Mouse (Mus musculus) small intestine, adult 2 months (tissue): ENCODE data around the gene Ift43. TPM values are rescaled to one million over a fixed set of nuclear protein-coding genes. Genes with fewer than 3 reads are reported as not detected.

ENCODE experiments used
- H3K27ac ChIP-seq: fragments of 200-500 bp; 2 replicates; pipeline ENCODE4 v1.5.1; 2012; ENCODE audit warnings: low read depth, low read length, control low read depth, inconsistent platforms; ENCODE audit not compliant: insufficient read depth
- H3K27me3 ChIP-seq: fragments of 200-500 bp; 2 replicates; pipeline ENCODE4 v1.6.1; 2012; ENCODE audit warnings: mild to moderate bottlenecking, moderate library complexity, low read length, inconsistent platforms; ENCODE audit not compliant: control insufficient read depth, insufficient read depth
- H3K36me3 ChIP-seq: fragments of 200-500 bp; 2 replicates; pipeline ENCODE4 v1.6.1; 2012; ENCODE audit warnings: mild to moderate bottlenecking, low read length, control low read depth, inconsistent platforms; ENCODE audit not compliant: control insufficient read depth, insufficient read depth
- H3K4me1 ChIP-seq: fragments of 200-500 bp; 2 replicates; pipeline ENCODE4 v1.6.1; 2012; ENCODE audit warnings: low read length, inconsistent platforms, mixed read lengths; ENCODE audit not compliant: control insufficient read depth, insufficient read depth, insufficient read length
- H3K4me3 ChIP-seq: fragments of 200-500 bp; 2 replicates; pipeline ENCODE4 v1.5.1; 2012; ENCODE audit warnings: low read depth, mild to moderate bottlenecking, control low read depth, inconsistent platforms, low read length, moderate library complexity
- CTCF ChIP-seq: fragments of 200-500 bp; IDR thresholded peaks from 2 replicates; pipeline ENCODE4 v1.5.1; 2012; ENCODE audit warnings: low read depth, mild to moderate bottlenecking, control low read depth, inconsistent platforms, low read length, moderate library complexity, mixed read lengths; ENCODE audit not compliant: insufficient replicate concordance, insufficient read length; ENCODE audit errors: extremely low read depth
- POLR2A ChIP-seq: fragments of 200-500 bp; IDR thresholded peaks from 2 replicates; pipeline ENCODE4 v1.6.1; 2012; ENCODE audit warnings: low read depth, mild to moderate bottlenecking, control low read depth, inconsistent platforms, low read length, moderate library complexity
- WGBS: fragments of 180-500 bp; shearing (Covaris S2); methylation state at CpG from one replicate; pipeline ENCODE4 v1.1.7; 2018; 5-methylcytosine and 5-hydroxymethylcytosine counted together
- polyA plus RNA-seq: library from polyadenylated mRNA; depleted of rRNA; stranded (reverse); fragments of >200 nt; gene quantifications from 2 replicates; pipeline ENCODE4 v1.2.3, GENCODE M21; 2012

Gene Ift43
- polyA plus RNA-seq, 1 experiment: 15.2 TPM

DNA sequence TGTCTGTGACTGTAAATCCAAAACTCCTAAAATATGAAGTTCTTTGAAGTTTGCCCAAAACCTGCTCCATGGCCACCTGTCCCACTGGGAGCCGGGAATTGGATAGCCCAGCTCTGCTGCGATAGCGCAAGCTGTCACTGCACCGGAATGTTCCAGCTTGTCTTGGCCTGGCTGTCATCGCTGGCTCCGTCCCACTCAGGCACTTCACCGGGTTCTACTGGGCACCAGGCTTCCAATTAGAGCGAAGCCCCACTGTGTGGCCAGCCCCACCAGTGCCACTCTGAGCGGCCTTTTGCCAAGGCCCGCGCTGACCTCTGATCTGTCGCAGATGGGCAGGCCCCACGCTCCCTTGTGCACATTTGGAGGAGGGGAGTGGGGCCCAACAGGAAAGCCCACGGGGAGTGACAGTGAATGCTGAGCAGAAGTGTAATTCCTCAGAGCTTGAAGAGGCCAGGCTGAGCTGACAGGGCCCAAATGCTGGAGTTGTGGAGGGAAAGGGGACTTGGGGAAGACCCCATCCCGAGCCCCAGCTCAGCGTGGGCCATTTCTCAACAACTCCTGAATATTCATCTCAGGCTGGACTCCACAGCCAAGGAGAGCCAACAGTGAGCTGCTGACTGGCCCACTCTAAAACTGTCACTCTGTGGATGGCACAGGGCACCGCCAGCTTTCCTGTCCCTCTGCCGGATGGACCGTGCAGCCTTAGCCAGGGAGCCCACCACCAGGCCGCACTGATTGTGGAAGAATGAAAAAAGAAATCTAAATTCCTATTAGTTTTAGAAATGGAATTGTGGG, 76.5 kb downstream of the Ift43 start:
- no peak overlapping the region for H3K4me3 ChIP-seq
- WGBS: 92% methylated on average over 20 of the region's 20 CpGs
- TF ChIP-seq POLR2A (no peak), CTCF (no peak)
- no peak overlapping the region for H3K27ac ChIP-seq
- no peaks in the 10 kb centered on the region for H3K27me3 ChIP-seq
- no peaks in the 10 kb centered on the region for H3K4me1 ChIP-seq
- no peaks in the 10 kb centered on the region for H3K36me3 ChIP-seq

- H3K27ac ChIP-seq: no peak overlapping the region
- TF ChIP-seq POLR2A (no peak), CTCF (no peak)
- no peaks in the 10 kb centered on the region for H3K4me1 ChIP-seq
- H3K4me3 ChIP-seq: no peak overlapping the region
- H3K36me3 ChIP-seq: no peaks in the 10 kb centered on the region
- WGBS: 91% methylated on average over 6 of the region's 6 CpGs
- H3K27me3 ChIP-seq: no peaks in the 10 kb centered on the region
Observed at GRCm38 (mm10) chr12:86161436-86161835, 79.1 kb downstream of the Ift43 start.

DNA sequence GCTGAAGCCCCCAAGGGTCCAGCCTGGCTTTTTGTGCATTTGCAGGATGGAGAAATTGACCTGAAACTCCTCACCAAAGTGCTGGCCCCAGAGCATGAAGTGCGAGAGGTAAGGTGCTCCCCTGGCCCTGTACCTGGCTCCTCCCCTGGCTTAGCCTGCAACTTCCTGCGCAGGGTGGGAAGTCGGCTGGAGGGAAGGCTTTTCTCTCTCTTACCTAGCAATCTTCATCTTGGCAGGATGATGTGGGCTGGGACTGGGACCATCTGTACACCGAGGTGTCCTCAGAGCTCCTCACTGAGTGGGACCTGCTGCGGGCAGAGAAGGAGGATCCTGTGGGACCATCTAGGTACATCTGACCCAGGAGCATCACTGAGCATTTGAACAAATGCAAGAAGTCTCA, 79.6 kb downstream of the Ift43 start:
- Histone ChIP-seq H3K36me3 (no peaks in the 10 kb centered on the region), H3K27ac (no peak overlapping the region), H3K27me3 (no peaks in the 10 kb centered on the region), H3K4me3 (no peak overlapping the region), H3K4me1 (no peaks in the 10 kb centered on the region)
- TF ChIP-seq POLR2A: no peak
- TF ChIP-seq CTCF: no peak
- 88% methylated on average over 5 of the region's 5 CpGs for WGBS

DNA sequence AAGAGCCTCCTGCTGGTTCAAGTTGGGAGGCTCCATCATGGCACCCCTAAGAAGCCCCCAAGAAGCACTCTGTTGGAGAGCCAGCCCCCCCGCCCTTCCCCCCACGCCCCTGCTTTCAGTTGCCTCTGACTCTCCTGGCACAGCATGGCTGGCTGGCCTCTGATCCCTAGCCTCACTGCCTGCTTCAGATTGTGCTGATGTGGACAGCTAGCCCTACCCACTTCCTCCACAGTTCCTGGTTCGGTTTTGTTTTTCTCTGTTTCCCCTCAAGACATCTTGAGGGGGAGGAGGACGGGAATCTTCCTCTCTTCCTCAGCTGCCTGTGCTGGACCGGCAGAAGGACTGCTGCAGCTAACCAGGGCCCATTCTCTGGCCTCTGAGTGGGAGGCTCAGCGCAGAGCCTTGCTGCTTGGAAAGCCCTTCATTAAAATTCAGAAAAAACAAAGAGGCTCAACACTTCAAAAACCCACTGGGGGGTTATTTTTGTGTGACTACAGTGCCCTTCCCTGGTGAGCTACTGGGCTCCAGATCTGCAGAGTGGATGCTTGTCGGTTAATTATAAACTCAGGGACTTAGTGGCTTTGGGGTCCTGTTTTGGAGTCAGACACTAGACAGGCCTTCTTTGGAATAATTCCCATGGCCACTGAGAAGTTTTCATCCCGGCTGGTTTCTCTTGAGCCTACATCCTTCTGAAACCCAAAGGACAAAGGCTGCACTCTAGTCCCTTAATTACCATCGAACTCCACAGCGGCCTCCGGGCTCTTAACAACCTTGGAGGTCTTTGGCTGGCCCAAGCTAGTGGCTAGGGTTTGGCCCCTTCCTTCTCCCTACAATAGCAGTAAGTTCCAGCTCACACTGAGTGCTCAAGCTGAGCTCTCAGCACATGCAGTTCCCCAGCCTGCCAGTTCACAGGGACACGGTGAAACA, 80.8 kb downstream of the Ift43 start:
- no peak for TF ChIP-seq CTCF
- no peak for TF ChIP-seq POLR2A
- 66% methylated on average over 12 of the region's 12 CpGs for WGBS
- no peak overlapping the region for H3K4me3 ChIP-seq
- no peaks in the 10 kb centered on the region for H3K36me3 ChIP-seq
- H3K27me3 ChIP-seq: no peaks in the 10 kb centered on the region
- no peaks in the 10 kb centered on the region for H3K4me1 ChIP-seq
- H3K27ac ChIP-seq: no peak overlapping the region

DNA sequence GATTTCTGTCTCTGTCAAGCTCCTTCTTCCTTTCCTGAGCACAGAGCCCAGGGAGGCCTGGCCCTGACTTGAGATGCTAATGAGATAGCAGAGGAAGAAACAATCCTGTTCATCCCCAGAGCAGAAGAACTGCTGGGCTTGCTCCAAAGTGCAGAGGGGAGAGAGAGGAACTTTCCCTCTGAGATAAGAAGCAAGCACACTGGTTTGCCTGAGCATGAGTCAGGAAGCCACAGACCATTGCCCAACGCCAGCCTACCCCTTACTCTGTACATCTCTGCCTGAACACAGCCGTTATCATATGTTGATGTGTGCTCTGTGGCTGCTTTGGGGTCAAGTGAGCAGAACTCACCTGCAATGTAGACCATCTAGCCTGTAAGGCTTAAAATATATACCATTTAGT, 83.9 kb downstream of the Ift43 start:
- Histone ChIP-seq H3K27me3 (no peaks in the 10 kb centered on the region), H3K4me3 (no peak overlapping the region), H3K4me1 (no peaks in the 10 kb centered on the region), H3K36me3 (no peaks in the 10 kb centered on the region), H3K27ac (no peak overlapping the region)
- 46% methylated on average over 2 of the region's 2 CpGs for WGBS
- TF ChIP-seq POLR2A: no peak
- TF ChIP-seq CTCF: no peak

DNA sequence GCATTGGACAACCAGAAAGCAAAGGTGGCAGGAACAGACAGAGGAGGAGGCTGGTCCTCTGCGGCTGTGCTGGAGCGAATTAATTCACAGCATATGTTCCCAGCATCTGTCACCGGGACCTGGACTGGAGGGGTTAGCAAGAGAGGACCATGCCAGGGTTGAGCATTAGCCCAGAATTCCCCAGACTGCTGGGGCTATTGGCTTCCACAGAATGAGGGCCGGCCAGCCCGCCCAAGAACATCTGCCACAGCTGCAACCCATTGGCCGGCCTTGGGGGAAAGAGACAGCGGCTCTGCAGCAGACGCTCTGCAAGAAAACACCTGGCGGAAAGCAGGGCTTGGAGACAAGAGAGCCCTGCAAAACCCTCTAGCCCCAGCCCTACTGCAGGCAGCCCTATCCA, 84.7 kb downstream of the Ift43 start:
- no peaks in the 10 kb centered on the region for H3K36me3 ChIP-seq
- H3K27me3 ChIP-seq: no peaks in the 10 kb centered on the region
- no peak overlapping the region for H3K4me3 ChIP-seq
- 65% methylated on average over 9 of the region's 9 CpGs for WGBS
- H3K4me1 ChIP-seq: no peaks in the 10 kb centered on the region
- H3K27ac ChIP-seq: no peak overlapping the region
- TF ChIP-seq POLR2A (no peak), CTCF (no peak)

DNA sequence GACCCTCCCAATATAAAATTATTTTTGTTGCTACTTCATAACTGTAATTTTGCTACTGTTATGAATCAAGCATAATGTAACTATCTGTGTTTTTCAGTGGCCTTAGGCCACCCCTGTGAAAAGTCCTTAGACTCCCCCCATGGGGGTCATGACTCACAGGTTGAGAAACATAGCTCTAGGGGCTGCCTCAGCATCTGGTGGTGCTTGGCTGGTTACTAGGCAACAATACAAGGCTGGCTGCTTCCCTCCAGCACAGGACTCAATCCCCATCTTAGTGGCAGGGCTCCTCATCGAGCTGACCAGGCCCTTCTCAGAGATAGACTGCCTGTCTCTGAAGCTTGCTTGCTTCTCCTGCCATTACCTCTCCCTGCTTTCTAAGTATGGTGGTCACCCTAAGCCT, 86.4 kb downstream of the Ift43 start:
- 36% methylated on average over 1 of the region's 1 CpGs for WGBS
- no peaks in the 10 kb centered on the region for H3K4me1 ChIP-seq
- no peaks in the 10 kb centered on the region for H3K27me3 ChIP-seq
- H3K27ac ChIP-seq: no peak overlapping the region
- no peak overlapping the region for H3K4me3 ChIP-seq
- H3K36me3 ChIP-seq: no peaks in the 10 kb centered on the region
- TF ChIP-seq CTCF: no peak
- TF ChIP-seq POLR2A: no peak
